Mouse (Mus musculus) retina, adult 2 months (tissue): ENCODE measurements around the gene Atg4d.
"Not testable (repeated sequence)": the region's sequence is repeated elsewhere in the genome, so short reads cannot be mapped to it uniquely, and the experiment has no call there.

Source experiments
- DNase-seq: peaks from one replicate; pipeline ENCODE4 v3.0.0-alpha.2; 2012; ENCODE audit warnings: low read depth, low spot score

Gene Atg4d

DNA sequence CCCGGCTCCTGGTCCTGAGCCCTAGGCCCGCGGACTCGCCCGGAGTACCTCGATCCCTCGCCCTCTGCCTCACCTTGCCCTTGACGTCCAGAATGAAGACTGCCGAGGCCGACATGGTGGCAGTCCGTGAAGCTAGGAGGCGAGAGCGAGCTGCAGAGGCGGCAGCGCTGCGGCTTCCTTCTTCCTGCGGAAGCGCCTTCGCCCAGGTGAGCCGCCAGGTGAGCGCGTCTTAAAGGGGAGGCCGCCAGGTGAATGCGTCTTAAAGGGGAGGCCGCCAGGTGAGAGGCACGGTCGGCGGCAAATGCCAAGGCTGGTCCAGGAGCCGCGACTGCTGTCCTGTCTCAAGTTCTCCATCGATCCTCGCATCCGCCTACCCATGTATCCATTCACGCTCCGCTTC is 47.0 kb downstream of the Atg4d start, which contains the start of gene Ap1m2:
Gene Ap1m2 (minus strand): TSS at position 204 of the 400 bp plus-strand sequence.
- DNase-seq, result no peak

DNA sequence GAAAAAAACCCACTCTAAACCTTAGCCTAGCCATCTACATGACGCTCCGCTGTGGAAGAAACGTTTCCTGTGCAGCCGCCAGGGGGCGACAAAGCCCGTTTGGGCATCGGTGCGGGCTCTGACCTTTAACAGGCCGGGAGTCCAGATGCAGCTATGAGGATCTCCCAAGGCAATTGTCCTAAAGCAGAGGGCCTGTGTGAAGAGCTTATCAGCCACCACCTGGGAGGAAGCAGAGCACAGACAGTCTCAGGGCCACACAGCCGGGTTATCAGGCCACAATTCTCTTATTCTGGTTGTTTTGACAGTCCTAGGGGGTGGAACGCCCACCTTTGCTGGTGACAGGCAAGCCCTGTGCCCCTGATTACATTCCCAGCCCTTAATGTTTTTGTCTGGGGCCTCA is 48.3 kb downstream of the Atg4d start:
- DNase-seq, result peak; percentile 76

DNA sequence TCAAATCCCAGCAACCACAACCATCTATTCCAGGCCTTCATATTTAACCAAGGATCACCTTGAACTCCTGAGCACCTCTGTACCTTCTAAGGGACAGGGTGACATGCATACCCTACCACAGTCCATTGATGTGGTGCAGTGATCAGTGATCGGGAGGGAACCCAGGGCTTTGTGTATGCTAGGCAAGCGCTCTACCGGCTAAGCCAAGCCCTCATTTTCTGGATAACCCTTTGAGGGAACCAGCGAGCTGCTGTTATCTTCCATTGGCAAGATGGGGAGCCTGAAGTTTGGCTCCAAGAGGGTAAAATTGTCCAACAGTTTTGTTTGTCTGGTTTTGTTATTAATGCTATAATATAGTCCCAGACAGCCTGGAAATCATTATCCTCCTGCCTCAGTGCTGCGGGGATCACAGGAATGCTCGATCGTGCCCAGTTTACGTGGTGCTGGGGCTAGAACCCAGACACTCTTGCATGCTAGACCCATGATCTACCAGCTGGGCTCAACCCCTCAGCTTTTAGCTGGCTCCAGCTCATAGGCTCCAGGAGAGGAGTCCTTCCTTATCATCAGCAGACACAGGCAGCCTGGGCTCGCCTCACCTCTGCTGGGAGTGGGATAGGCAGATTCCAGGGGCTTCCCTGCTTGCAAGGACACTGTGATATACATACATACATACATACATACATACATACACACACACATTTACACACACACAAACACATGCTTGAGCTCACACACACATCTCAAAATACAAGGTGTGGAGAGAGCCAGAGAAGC is 49.5 kb downstream of the Atg4d start:
- DNase-seq, result no peak

DNA sequence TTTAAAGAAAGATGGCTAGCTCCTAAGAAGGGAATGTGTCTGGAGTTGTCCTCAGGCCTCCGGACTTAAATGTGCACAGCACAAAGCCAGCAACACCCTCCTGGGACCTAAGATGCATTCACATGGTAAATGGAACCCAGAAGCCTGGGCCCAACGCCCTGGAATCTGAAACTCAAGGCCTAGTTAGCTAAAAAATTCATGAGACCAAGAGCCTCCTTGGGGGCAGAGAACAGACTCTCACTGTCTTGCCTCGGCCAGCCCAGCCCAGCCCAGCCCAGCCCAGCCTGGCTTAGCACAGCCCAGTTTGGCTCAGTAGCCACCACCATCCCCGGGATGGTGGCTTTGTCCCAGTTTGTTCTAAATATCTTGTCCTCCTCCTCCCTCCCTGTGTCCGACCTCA is 50.3 kb downstream of the Atg4d start:
- no peak for DNase-seq

DNA sequence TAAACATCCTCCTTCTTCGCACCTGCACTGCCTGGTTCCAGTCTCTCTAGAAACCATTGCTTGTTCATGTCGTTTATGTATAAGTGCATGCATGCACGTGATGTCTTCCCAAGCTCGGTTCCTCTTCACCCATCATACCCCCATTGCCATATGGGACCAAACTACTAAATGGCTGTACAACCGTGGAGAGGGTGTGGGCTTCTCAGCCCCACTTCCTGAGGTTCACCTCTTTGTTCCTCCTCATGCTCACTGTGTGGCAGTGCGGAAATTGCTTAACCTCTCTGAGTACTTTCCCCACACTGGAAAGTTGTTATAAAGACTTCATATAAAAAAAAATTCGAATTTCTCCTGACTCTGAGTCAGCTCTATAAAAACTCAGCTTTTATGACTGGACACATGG is 51.6 kb downstream of the Atg4d start:
- DNase-seq, result no peak

DNA sequence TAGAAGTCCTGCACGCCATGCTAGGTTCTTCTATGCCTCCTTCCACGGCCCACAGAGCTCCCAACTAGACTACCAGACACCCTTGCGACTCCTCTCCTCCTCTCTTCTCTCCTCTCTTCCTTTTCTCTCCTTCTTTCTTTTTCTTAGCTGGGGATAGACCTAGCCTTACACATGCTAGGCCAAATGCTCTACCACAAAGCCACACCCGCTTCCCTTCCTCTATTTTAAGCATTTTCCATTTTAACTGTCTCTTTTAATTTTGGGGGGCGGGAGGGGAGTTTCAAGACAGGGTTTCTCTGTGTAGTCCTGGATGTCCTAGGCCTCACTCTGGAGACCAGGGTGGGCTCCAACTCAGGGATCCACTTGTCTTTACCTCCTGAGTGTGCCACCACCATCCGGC is 53.7 kb downstream of the Atg4d start:
- DNase-seq, result no peak

DNA sequence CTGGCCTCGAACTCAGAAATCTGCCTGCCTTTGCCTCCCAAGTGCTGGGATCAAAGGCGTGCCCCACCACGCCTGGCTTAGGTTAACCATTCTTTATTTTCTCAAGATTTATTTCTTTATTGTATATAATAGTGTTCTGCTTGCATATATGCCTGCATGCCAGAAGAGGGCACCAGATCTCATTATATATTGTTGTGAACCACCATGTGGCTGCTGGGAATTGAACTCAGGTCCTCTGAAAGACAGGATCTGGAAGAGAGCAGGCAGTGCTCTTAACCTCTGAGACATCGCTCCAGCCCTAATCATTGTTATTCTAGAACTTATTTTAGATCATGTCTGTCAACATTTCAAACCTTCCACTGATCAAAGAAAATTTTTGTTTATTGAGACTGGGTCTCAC is 54.4 kb downstream of the Atg4d start:
- DNase-seq, result no peak

DNA sequence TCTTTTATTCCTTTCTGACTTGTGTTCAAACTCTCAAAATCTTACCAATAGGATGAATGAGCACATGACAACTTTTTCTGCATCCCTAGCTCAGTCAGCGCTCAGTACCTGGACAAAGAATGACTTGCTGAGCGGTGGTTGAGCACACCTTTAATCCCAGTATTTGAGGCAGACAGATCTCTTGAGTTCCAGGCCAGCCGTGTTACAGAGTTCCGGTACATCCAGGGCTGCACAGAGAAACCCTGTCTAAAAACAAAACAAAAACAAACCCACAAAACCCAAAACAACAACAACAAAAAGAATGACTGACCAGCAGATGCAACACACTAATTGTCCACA is 55.2 kb downstream of the Atg4d start:
- DNase-seq, result no peak

DNA sequence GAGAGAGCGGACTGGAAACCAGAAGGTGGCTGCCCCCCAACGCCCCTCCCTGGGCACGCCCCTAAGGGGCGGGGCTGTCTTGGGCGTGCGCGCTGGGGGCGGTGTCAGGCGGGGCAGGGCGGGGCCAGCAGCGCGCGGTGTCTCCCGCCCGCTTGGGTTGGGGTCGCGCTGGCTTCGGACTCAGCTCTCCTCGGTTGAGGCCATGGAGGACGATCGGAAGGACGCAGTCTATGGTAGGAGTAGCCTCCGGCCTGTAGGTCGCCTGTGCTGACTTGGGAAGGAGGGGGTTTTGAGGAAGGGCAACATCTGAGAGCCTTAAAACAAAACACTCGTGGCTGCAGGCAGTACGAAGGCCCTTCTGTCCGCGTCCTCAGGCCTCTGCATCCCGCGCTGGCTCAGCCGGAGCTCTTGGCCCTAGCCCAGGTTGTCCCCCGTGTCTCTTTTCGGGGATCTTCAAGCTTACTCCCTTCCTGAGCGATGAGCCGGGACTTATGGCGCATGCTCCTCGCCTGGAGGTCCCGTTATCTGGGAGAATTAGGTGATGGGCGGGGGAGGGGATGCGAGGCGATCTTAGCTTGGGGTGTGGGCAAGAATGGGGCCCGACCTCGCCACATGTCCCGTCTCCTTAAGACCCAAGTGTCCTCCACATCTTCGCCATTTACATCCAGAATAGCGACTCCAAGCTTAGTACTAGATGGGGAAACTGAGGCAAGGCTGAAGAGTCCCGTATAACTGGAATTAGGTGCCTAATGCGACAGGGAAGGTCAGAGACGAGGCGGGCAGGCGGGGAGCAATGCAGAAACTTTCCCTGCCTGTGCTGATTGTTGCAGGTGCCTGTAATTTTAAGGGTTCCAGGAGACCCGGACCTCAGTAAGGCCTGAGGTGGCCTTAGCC is 55.8 kb downstream of the Atg4d start, which contains the start of gene Slc44a2:
Gene Slc44a2 (plus strand): TSS at position 80 of the 894 bp plus-strand sequence.
- DNase-seq, result peak; percentile 65

DNA sequence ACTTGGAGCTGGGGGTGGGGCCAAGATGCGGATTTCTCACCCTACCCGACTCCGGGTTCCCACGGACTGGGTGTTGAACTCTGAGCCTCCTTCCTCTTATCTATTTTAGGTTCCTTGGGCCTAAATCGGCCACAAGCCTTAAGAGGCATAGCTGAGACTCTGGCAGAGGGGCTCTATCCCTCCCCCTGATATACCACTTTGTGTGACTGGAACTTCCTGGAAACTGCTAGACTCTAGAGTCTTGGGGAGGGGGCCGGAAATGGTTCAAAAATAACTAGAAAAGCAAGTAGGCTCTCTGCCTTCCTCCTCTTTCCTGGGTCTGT is 56.4 kb downstream of the Atg4d start:
- no peak for DNase-seq

DNA sequence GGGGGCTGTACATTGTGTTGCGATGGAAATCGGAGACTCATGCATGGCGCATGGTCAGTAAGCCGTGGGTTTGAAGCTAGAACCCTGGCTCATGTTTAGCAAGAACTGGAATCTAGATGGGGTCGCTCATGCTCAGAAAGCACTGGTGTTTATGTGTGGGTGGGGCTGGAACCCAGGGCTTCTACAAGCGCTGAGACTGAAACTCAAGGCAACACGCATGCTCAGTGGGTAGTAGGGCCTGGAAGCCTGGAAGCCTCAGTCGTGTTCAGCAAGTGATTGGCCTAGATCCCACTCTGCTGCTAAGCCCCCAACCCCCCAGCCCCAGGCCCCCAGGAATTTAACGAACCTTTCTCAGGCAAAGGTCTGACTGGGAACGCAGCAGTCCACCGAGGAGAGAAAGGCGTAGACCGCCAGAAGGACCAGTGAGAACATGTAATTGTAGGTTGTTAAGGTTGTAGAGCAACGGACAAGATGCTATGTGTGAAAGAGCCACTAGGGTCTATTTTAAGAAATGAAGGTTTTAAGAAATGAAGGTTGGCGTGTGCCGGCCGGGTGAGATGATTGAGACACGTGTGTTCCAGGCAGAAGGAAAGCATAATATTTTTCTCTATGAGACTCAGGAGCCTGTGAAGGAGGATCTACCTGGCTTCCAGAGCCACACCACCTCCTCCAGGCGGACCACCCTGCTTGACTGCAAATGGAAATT is 57.3 kb downstream of the Atg4d start:
- no peak for DNase-seq

DNA sequence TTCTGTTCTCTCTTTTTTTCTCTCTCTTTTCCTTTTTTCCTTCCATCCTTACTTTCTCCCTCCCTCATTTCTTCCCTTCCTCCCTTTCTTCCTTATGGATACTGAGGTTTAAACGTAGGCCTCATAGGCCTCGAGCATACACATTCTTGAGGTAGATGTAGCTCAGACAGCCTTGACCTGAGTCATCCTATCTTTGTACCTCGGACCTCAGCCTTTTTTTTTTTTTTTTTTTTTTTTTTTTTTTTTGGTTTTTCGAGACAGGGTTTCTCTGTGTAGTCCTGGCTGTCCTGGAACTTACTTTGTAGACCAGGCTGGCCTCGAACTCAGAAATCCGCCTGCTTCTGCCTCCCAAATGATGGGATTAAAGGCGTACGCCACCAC is 57.8 kb downstream of the Atg4d start:
- DNase-seq, result not testable (repeated sequence)

DNA sequence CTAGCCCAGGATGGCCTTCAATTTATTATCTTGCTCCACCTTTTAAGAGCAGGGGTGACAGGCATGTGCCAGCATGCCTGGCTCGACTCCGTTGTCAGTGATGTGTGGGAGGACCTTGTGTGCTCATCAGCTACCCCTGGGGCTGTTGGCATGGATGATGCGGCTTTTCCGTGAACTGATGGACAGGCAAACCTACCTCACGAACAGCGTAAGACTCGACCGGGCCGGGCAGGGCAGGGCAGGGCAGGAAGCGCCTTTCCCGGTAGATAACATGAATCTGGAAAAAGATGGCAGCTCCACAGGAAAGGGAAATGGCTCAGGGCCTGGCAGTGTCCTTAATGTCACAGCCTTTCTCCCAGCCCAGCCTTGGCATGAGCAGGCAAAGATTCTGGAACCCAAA is 59.2 kb downstream of the Atg4d start:
- DNase-seq, result no peak
